Comparison of ENCODE assay signal across 9 mouse cellular contexts in the genomic region with DNA sequence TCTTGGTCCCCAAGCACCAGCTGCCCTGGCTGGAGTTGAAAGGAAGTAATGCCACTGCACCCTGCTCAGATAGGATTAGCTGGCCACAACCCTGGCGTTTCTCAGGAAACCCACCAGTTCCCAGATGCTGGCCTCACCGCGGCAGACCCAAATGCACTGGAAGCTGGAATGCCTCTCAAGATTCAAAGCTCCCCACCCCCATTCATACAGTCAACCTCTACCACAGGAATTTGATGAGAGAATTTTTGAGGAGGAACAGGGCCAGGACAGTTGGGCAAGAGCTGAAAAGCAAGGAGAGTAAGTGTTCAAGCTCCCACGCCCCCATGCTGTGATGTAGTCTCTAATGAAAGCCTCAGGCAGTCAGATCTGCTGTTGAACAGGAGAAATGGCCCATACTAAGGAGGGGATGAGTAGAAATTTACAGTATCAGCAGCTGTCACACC. TPM values are rescaled to one million over a fixed set of nuclear protein-coding genes. Genes with fewer than 3 reads are reported as not detected.
DNase-seq lines count a peak whose midpoint lies in the region; ATAC-seq and TF ChIP-seq lines count a peak whose summit lies in the region.
"Had no signal": no experiment of that assay in that cellular context is flagged by ENCODE, and none has a peak within 500 bp of the region (broad histone marks: within the 10 kb centered on the region; RNA-seq: fewer than 3 reads in every experiment).

No protein-coding gene starts in this region.

- H3K27ac ChIP-seq in heart, embryonic 11.5 days (ENCODE audit: low read depth, low read length) = no peak overlapping the region
- no peak overlapping the region for H3K27ac ChIP-seq in heart, postnatal 0 days (ENCODE audit: low read depth)

- CTCF ChIA-PET in Patski (lab: Charles Lee) = interaction anchor here (1.4 to 2.2 kb wide), 3 partner anchors 12 to 90 kb away, joined by 3 to 9 read pairs (median 3); no protein-coding TSS in a partner anchor

- no peak for TF ChIP-seq CTCF in Patski (IDR thresholded peaks at IDR 0.05)
- no peak for TF ChIP-seq CTCF in heart, postnatal 0 days (IDR thresholded peaks at IDR 0.05; ENCODE audit: low read depth)

- H3K9ac ChIP-seq in heart, embryonic 11.5 days (ENCODE audit: low read depth, low read length) = peak overlapping the region; percentile 22; the same call in 1 of the 2 replicates
- 0 out of 2 replicates have a peak overlapping the region, but pooled peaks have one; percentile 27 for H3K9ac ChIP-seq in heart, postnatal 0 days (replicated peaks; ENCODE audit: low read depth, low read length)

- H3K4me2 ChIP-seq in heart, embryonic 11.5 days = peak overlapping the region; percentile 60; the same call in 1 of the 2 replicates
- peak overlapping the region; percentile 62; the same call in 1 of the 2 replicates for H3K4me2 ChIP-seq in heart, postnatal 0 days (ENCODE audit: low read depth, low read length)

- in situ Hi-C loops in Patski (cut with MboI; ENCODE audit: low pct_unique_long_range_greater_than_20kb) = loop anchor here (5.0 kb wide), 1 partner anchor 39 kb away; a partner anchor contains a TSS

- H3K9me3 ChIP-seq in heart, embryonic 11.5 days (replicated peaks; ENCODE audit: control insufficient read depth, low read length) = no peaks in the 10 kb centered on the region
- H3K9me3 ChIP-seq in heart, postnatal 0 days (replicated peaks; ENCODE audit: control insufficient read depth, low read length) = no peaks in the 10 kb centered on the region

- WGBS in heart, embryonic 11.5 days (ENCODE audit: insufficient replicate concordance) = 17% methylated on average over 4 of the region's 4 CpGs
- 32% methylated on average over 4 of the region's 4 CpGs for WGBS in heart, postnatal 0 days

- H3K36me3 ChIP-seq in heart, embryonic 11.5 days (ENCODE audit: control insufficient read depth, insufficient read depth, low read length) = no peaks in the 10 kb centered on the region
- H3K36me3 ChIP-seq in heart, postnatal 0 days (replicated peaks; ENCODE audit: control insufficient read depth, insufficient read depth, low read length) = no peaks in the 10 kb centered on the region

- no peak for TF ChIP-seq EP300 in heart, postnatal 0 days (IDR thresholded peaks at IDR 0.05; ENCODE audit: low read depth)

- H3K27me3 ChIP-seq in heart, embryonic 11.5 days (ENCODE audit: control insufficient read depth, insufficient read depth, low read length) = no peaks in the 10 kb centered on the region
- no peaks in the 10 kb centered on the region for H3K27me3 ChIP-seq in Patski
- H3K27me3 ChIP-seq in heart, postnatal 0 days (ENCODE audit: control insufficient read depth, insufficient read depth, low read length) = 0 out of 2 replicates have a peak, but pooled peaks cover 4% of the 10 kb centered on the region

- H3K4me1 ChIP-seq in heart, embryonic 11.5 days (ENCODE audit: control insufficient read depth, insufficient read depth, low read length) = no peaks in the 10 kb centered on the region; the same call in 1 of the 2 replicates
- no peaks in the 10 kb centered on the region for H3K4me1 ChIP-seq in heart, postnatal 0 days (ENCODE audit: control insufficient read depth, insufficient read depth)

- ATAC-seq in heart, embryonic 11.5 days (replicated peaks; ENCODE audit: insufficient number of reproducible peaks, low FRiP score, low TSS enrichment) = no peak
- peak; percentile 77 for ATAC-seq in Patski
- ATAC-seq in heart, postnatal 0 days (ENCODE audit: insufficient read depth, low read depth) = no peak
- ATAC-seq in erythroblast, adult 5-6 weeks (replicated peaks; ENCODE audit: low FRiP score, poor library complexity, severe bottlenecking) = no peak

- no peak overlapping the region for H3K4me3 ChIP-seq in heart, embryonic 11.5 days (ENCODE audit: low read depth, low read length)
- H3K4me3 ChIP-seq in heart, postnatal 0 days (ENCODE audit: low read depth, low read length) = no peak overlapping the region

- POLR2A ChIA-PET in Patski (lab: Charles Lee) = interaction anchor here (0.6 to 1.6 kb wide), 4 partner anchors 10 to 106 kb away, joined by 3 to 10 read pairs (median 4); a partner anchor contains a TSS

- no peak for DNase-seq in heart, postnatal 4 days
- peak; percentile 72 for DNase-seq in Patski (ENCODE audit: low read depth, low spot score)
- no peak for DNase-seq in heart, postnatal 0 days (ENCODE audit: low spot score)
- DNase-seq in lung, postnatal 36 days = peak; percentile 44
- no peak for DNase-seq in layer of hippocampus, adult 8-10 months (ENCODE audit: low spot score in 2 of 2)
- no peak for DNase-seq in kidney, postnatal 36 days

RNA-seq across cellular contexts. Expression of a gene that starts 9.8 kb away (rescaled TPM):
- 125 and 143 TPM in 2 replicates for polyA plus RNA-seq in heart, embryonic 11.5 days (2014; fragmentation: Nextera tagmentation; extraction: Ambion mirVana)
- 10 to 100 TPM; 85.8 to 86.3 TPM for total RNA-seq in heart, postnatal 4 days (2021)
- 128 TPM for polyA plus RNA-seq in Patski (2021)
- 82.5 and 85.8 TPM in 2 replicates for total RNA-seq in heart, postnatal 0 days (2014; rRNA removed; ENCODE audit: low replicate concordance)
- polyA plus RNA-seq in heart, postnatal 0 days (2015; fragmentation: Nextera tagmentation; extraction: Ambion mirVana) = 55.3 and 61.1 TPM in 2 replicates
- total RNA-seq in layer of hippocampus, adult 8-10 months (2022) = 10 to 100 TPM; 82.2 to 87.7 (median 84.1) TPM
- 32.8 and 33.4 TPM in 2 replicates for total RNA-seq in erythroblast, adult 5-6 weeks (2015; ENCODE audit: low replicate concordance)
- total RNA-seq in erythroblast, adult 5-6 weeks (2017; ENCODE audit: low replicate concordance) = 38.6 and 38.8 TPM in 2 replicates

RNA-seq across cellular contexts. Expression of a gene that starts 37.9 kb away (rescaled TPM):
- polyA plus RNA-seq in heart, embryonic 11.5 days (2014; fragmentation: Nextera tagmentation; extraction: Ambion mirVana) = 0.07 and 0.10 TPM in 2 replicates
- not detected for total RNA-seq in heart, postnatal 4 days (2021)
- not detected for polyA plus RNA-seq in Patski (2021)
- total RNA-seq in heart, postnatal 0 days (2014; rRNA removed; ENCODE audit: low replicate concordance) = not detected in 2 replicates
- not detected in 2 replicates for polyA plus RNA-seq in heart, postnatal 0 days (2015; fragmentation: Nextera tagmentation; extraction: Ambion mirVana)
- under 1 TPM; 0.52 to 0.85 (median 0.74) TPM for total RNA-seq in layer of hippocampus, adult 8-10 months (2022)
- total RNA-seq in erythroblast, adult 5-6 weeks (2015; ENCODE audit: low replicate concordance) = not detected in 2 replicates
- not detected in 2 replicates for total RNA-seq in erythroblast, adult 5-6 weeks (2017; ENCODE audit: low replicate concordance)
- polyA plus RNA-seq: large intestine, adult 2 months had no signal

RNA-seq across cellular contexts. Expression of a gene that starts 38.0 kb away (rescaled TPM):
- polyA plus RNA-seq in heart, embryonic 11.5 days (2014; fragmentation: Nextera tagmentation; extraction: Ambion mirVana) = 0.29 and 0.46 TPM in 2 replicates
- total RNA-seq in heart, postnatal 4 days (2021) = 1 to 10 TPM; 1.5 to 2.5 TPM
- 1.6 TPM for polyA plus RNA-seq in Patski (2021)
- total RNA-seq in heart, postnatal 0 days (2014; rRNA removed; ENCODE audit: low replicate concordance) = 0.04 and 0.89 TPM in 2 replicates
- polyA plus RNA-seq in heart, postnatal 0 days (2015; fragmentation: Nextera tagmentation; extraction: Ambion mirVana) = 0.16 and 0.19 TPM in 2 replicates
- 10 to 100 TPM; 32.5 to 37.0 (median 33.5) TPM for total RNA-seq in layer of hippocampus, adult 8-10 months (2022)
- not detected in 2 replicates for total RNA-seq in erythroblast, adult 5-6 weeks (2015; ENCODE audit: low replicate concordance)
- 0.42 and 0.68 TPM in 2 replicates for total RNA-seq in erythroblast, adult 5-6 weeks (2017; ENCODE audit: low replicate concordance)

RNA-seq across cellular contexts. Expression of a gene that starts 43.5 kb away (rescaled TPM):
- 9.4 and 12.0 TPM in 2 replicates for polyA plus RNA-seq in heart, embryonic 11.5 days (2014; fragmentation: Nextera tagmentation; extraction: Ambion mirVana)
- total RNA-seq in heart, postnatal 4 days (2021) = 10 to 100 TPM; 36.0 to 41.7 TPM
- 35.7 TPM for polyA plus RNA-seq in Patski (2021)
- total RNA-seq in heart, postnatal 0 days (2014; rRNA removed; ENCODE audit: low replicate concordance) = 31.0 and 44.3 TPM in 2 replicates
- 5.4 TPM in 2 replicates for polyA plus RNA-seq in heart, postnatal 0 days (2015; fragmentation: Nextera tagmentation; extraction: Ambion mirVana)
- total RNA-seq in layer of hippocampus, adult 8-10 months (2022) = 10 to 100 TPM; 41.6 to 48.2 (median 45.0) TPM
- 18.0 and 18.1 TPM in 2 replicates for total RNA-seq in erythroblast, adult 5-6 weeks (2015; ENCODE audit: low replicate concordance)
- 12.5 and 16.9 TPM in 2 replicates for total RNA-seq in erythroblast, adult 5-6 weeks (2017; ENCODE audit: low replicate concordance)

Comparison
In these comparisons a context has a peak if more than half of its experiments do, and no peak if none do; other contexts are left out.
1. DNase-seq: peak in Patski (single experiment) and lung, postnatal 36 days (single experiment); none in heart, postnatal 4 days (single experiment), heart, postnatal 0 days (single experiment), layer of hippocampus, adult 8-10 months (0 of 2) and kidney, postnatal 36 days (0 of 2).
2. RNA of a gene that starts 38.0 kb away (total RNA-seq): 32.5 to 37.0 TPM in layer of hippocampus, adult 8-10 months; 1.5 to 2.5 TPM in heart, postnatal 4 days, 0.42 to 0.68 TPM in erythroblast, adult 5-6 weeks and 0.04 to 0.89 TPM in heart, postnatal 0 days; every median in the first group is over 4 times any median in the second.